Comparison of ENCODE assay signal across 17 mouse cellular contexts in the genomic region with DNA sequence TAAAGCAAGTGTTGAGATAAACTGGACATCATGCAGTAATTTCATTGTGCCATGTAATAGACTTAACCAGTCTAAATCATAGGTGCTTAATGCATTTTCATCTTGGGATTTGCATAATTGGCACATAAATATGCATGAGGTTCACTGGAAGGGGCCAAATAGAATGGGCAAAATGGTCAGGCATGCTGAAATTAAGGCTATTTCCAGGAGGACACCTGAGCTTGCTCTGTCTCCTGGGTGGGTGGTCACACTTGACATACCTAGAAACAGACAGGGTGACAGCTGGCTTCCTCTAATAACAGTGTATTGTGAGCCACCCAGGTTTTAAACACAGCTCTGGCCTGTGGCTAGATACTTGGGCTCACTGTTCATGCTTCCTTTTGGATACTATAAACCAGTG.
DNase-seq lines count a peak whose midpoint lies in the region; ATAC-seq and TF ChIP-seq lines count a peak whose summit lies in the region.
"Had no signal": no experiment of that assay in that cellular context is flagged by ENCODE, and none has a peak within 500 bp of the region (broad histone marks: within the 10 kb centered on the region; RNA-seq: fewer than 3 reads in every experiment).

No protein-coding gene starts in this region.

- ATAC-seq in forebrain, embryonic 12.5 days (ENCODE audit: low FRiP score): peak; percentile 40; the same call in 1 of the 2 replicates
- ATAC-seq in hindbrain, embryonic 14.5 days (ENCODE audit: low FRiP score): no peak
- ATAC-seq in midbrain, embryonic 16.5 days: no peak
- ATAC-seq: liver, embryonic 12.5 days had no signal

- peak overlapping the region; percentile 73; the same call in 1 of the 2 replicates for H3K4me2 ChIP-seq in forebrain, embryonic 12.5 days
- peak overlapping the region; percentile 50 for H3K4me2 ChIP-seq in hindbrain, embryonic 14.5 days (replicated peaks)
- H3K4me2 ChIP-seq in midbrain, embryonic 16.5 days (ENCODE audit: low read length): peak overlapping the region; percentile 64
- H3K4me2 ChIP-seq: heart, embryonic 15.5 days; liver, embryonic 12.5 days; lung, embryonic 15.5 days had no signal

- peaks cover 42% of the 10 kb centered on the region for H3K4me1 ChIP-seq in forebrain, embryonic 12.5 days
- H3K4me1 ChIP-seq in hindbrain, embryonic 14.5 days (replicated peaks; ENCODE audit: control insufficient read depth, insufficient read depth, low read length): peaks cover 29% of the 10 kb centered on the region
- peaks cover 33% of the 10 kb centered on the region for H3K4me1 ChIP-seq in midbrain, embryonic 16.5 days (ENCODE audit: control insufficient read depth, insufficient read depth, low read length)
- H3K4me1 ChIP-seq: liver, embryonic 12.5 days; lung, embryonic 15.5 days had no signal

- H3K9me3 ChIP-seq in forebrain, embryonic 12.5 days: no peaks in the 10 kb centered on the region
- H3K9me3 ChIP-seq in hindbrain, embryonic 14.5 days (ENCODE audit: control insufficient read depth, low read length): no peaks in the 10 kb centered on the region
- H3K9me3 ChIP-seq in midbrain, embryonic 16.5 days (replicated peaks; ENCODE audit: control insufficient read depth, low read length, poor library complexity, severe bottlenecking): no peaks in the 10 kb centered on the region
- H3K9me3 ChIP-seq: heart, embryonic 15.5 days; liver, embryonic 12.5 days; lung, embryonic 15.5 days had no signal

- no peak for TF ChIP-seq CTCF in brain, embryonic 14.5 days (IDR thresholded peaks at IDR 0.05; ENCODE audit: borderline replicate concordance, extremely low read depth, insufficient read depth, insufficient read length)

- no peak overlapping the region for H3K9ac ChIP-seq in forebrain, embryonic 12.5 days
- H3K9ac ChIP-seq in hindbrain, embryonic 14.5 days: peak overlapping the region; percentile 61
- H3K9ac ChIP-seq in midbrain, embryonic 16.5 days (ENCODE audit: low read depth, low read length): no peak overlapping the region
- H3K9ac ChIP-seq: heart, embryonic 15.5 days; liver, embryonic 12.5 days; lung, embryonic 15.5 days had no signal

- H3K27me3 ChIP-seq in forebrain, embryonic 12.5 days: peaks cover 9% of the 10 kb centered on the region
- H3K27me3 ChIP-seq in hindbrain, embryonic 14.5 days (ENCODE audit: control insufficient read depth, insufficient read depth, low read length): no peaks in the 10 kb centered on the region
- no peaks in the 10 kb centered on the region for H3K27me3 ChIP-seq in midbrain, embryonic 16.5 days (ENCODE audit: control insufficient read depth, insufficient read depth, low read depth, low read length)
- H3K27me3 ChIP-seq: lung, embryonic 15.5 days had no signal

- no peaks in the 10 kb centered on the region for H3K36me3 ChIP-seq in forebrain, embryonic 12.5 days (replicated peaks)
- no peaks in the 10 kb centered on the region for H3K36me3 ChIP-seq in hindbrain, embryonic 14.5 days (replicated peaks; ENCODE audit: control insufficient read depth, insufficient read depth)
- H3K36me3 ChIP-seq in midbrain, embryonic 16.5 days (ENCODE audit: control insufficient read depth, insufficient read depth, low read length): no peaks in the 10 kb centered on the region
- H3K36me3 ChIP-seq: heart, embryonic 15.5 days; liver, embryonic 12.5 days; lung, embryonic 15.5 days had no signal

- H3K27ac ChIP-seq in forebrain, embryonic 12.5 days: 0 out of 2 replicates have a peak overlapping the region, but pooled peaks have one; percentile 13
- H3K27ac ChIP-seq in hindbrain, embryonic 14.5 days: peak overlapping the region; percentile 81
- peak overlapping the region; percentile 83; the same call in 1 of the 2 replicates for H3K27ac ChIP-seq in midbrain, embryonic 16.5 days (ENCODE audit: low read length)
- H3K27ac ChIP-seq: gastrocnemius, adult 2 months; heart, embryonic 15.5 days; left cerebral cortex, adult 2 months; liver, embryonic 12.5 days; lung, embryonic 15.5 days; macrophage had no signal

- no peak overlapping the region for H3K4me3 ChIP-seq in forebrain, embryonic 12.5 days (replicated peaks)
- peak overlapping the region; percentile 32 for H3K4me3 ChIP-seq in hindbrain, embryonic 14.5 days (replicated peaks; ENCODE audit: low read length)
- H3K4me3 ChIP-seq in midbrain, embryonic 16.5 days (ENCODE audit: low read depth, low read length): no peak overlapping the region
- H3K4me3 ChIP-seq: gastrocnemius, adult 2 months; heart, embryonic 15.5 days; left cerebral cortex, adult 2 months; liver, embryonic 12.5 days; lung, embryonic 15.5 days had no signal

- DNase-seq in brain, embryonic 14.5 days (ENCODE audit: low read depth): peak; percentile 73
- DNase-seq in hindbrain, embryonic 14.5 days (ENCODE audit: low spot score): no peak
- DNase-seq in spleen, postnatal 4 days (ENCODE audit: low spot score in 2 of 2): no peak
- no peak for DNase-seq in right cerebral cortex, postnatal 10 days (ENCODE audit: low spot score in 2 of 2)
- no peak for DNase-seq in urinary bladder, postnatal 25 days (ENCODE audit: low spot score)
- DNase-seq: cerebellum, adult 9-11 months; gastrocnemius, adult 2 months; kidney, adult 2 months; right cerebral cortex, adult 18-20 months; thymus, adult 18-20 months had no signal

- TF ChIP-seq POLR2A in brain, embryonic 14.5 days (IDR thresholded peaks at IDR 0.05; ENCODE audit: borderline replicate concordance, extremely low read depth, insufficient read depth, insufficient read length, poor library complexity, severe bottlenecking): no peak

Comparison
In these comparisons a context has a peak if more than half of its experiments do, and no peak if none do; other contexts are left out.
1. H3K27ac ChIP-seq: peak in every context shown above with its lines; median percentile 83 in midbrain, embryonic 16.5 days; 81 in hindbrain, embryonic 14.5 days; 13 in forebrain, embryonic 12.5 days.